Mouse (Mus musculus): ENCODE measurements around the gene Adad2.

Adad2 gene

GRCm38 (mm10) chr8:119644429-119644960 lies 31.9 kb downstream of the Adad2 start:
- no peak for DNase-seq

- DNase-seq = no peak
Observed at GRCm38 (mm10) chr8:119644981-119645597, 32.5 kb downstream of the Adad2 start.

GRCm38 (mm10) chr8:119646197-119646596 lies 33.6 kb downstream of the Adad2 start:
- no peak for DNase-seq

- DNase-seq = no peak
Observed at GRCm38 (mm10) chr8:119646846-119647245, 34.3 kb downstream of the Adad2 start.

GRCm38 (mm10) chr8:119651324-119651723 lies 38.8 kb downstream of the Adad2 start:
- DNase-seq = no peak

- no peak for DNase-seq
Observed at GRCm38 (mm10) chr8:119656709-119657464, 44.3 kb downstream of the Adad2 start.

- DNase-seq = no peak
Observed at GRCm38 (mm10) chr8:119661081-119661480, 48.5 kb downstream of the Adad2 start.

GRCm38 (mm10) chr8:119661892-119662291 lies 49.3 kb downstream of the Adad2 start:
- no peak for DNase-seq

GRCm38 (mm10) chr8:119663440-119663839 lies 50.9 kb downstream of the Adad2 start:
- DNase-seq = no peak

- no peak for DNase-seq
Observed at GRCm38 (mm10) chr8:119665270-119665669, 52.7 kb downstream of the Adad2 start.

Measured in cerebellum, adult 9-10 months (tissue).